Mouse (Mus musculus) spleen, adult 2 months (tissue): Measurements from ENCODE around the gene Nav2. TPM values are rescaled to one million over a fixed set of nuclear protein-coding genes. Genes with fewer than 3 reads are reported as not detected.

Source experiments
- DNase-seq, 2 experiments: peaks; one replicate each; pipeline versions ENCODE4 v3.0.0 to v3.0.0-alpha.2; 2012 to 2021; ENCODE audit warnings: low spot score in 2 of 2, low read depth in 1 of 2
- H3K27ac ChIP-seq: fragments of 200-500 bp; 2 replicates; pipeline ENCODE4 v1.5.1; 2012; ENCODE audit warnings: low read length, inconsistent platforms; ENCODE audit not compliant: insufficient read depth
- H3K27me3 ChIP-seq: fragments of 200-500 bp; 2 replicates; pipeline ENCODE4 v1.6.1; 2012; ENCODE audit warnings: mild to moderate bottlenecking, moderate library complexity, low read length, inconsistent platforms; ENCODE audit not compliant: control insufficient read depth, insufficient read depth
- H3K36me3 ChIP-seq: fragments of 200-500 bp; 2 replicates; pipeline ENCODE4 v1.6.1; 2012; ENCODE audit warnings: mild to moderate bottlenecking, low read length, inconsistent platforms; ENCODE audit not compliant: control insufficient read depth, insufficient read depth
- H3K4me1 ChIP-seq: fragments of 200-500 bp; 2 replicates; pipeline ENCODE4 v1.6.1; 2011; ENCODE audit warnings: inconsistent platforms; ENCODE audit not compliant: control insufficient read depth, insufficient read depth, insufficient read length
- H3K4me3 ChIP-seq: fragments of 200-500 bp; 2 replicates; pipeline ENCODE4 v1.5.1; 2011; ENCODE audit warnings: mild to moderate bottlenecking, inconsistent platforms; ENCODE audit not compliant: insufficient read depth, insufficient read length; ENCODE audit errors: extremely low read depth
- CTCF ChIP-seq: fragments of 200-500 bp; IDR thresholded peaks from 2 replicates; pipeline ENCODE4 v1.5.1; 2011; ENCODE audit warnings: mild to moderate bottlenecking, inconsistent platforms; ENCODE audit not compliant: insufficient read depth, insufficient read length, insufficient replicate concordance; ENCODE audit errors: extremely low read depth
- POLR2A ChIP-seq: fragments of 200-500 bp; IDR thresholded peaks from 2 replicates; pipeline ENCODE4 v1.6.1; 2011; ENCODE audit warnings: low read depth, low read length, inconsistent platforms
- WGBS: fragments of 180-500 bp; shearing (Covaris S2); methylation state at CpG from one replicate; pipeline ENCODE4 v1.1.7; 2018; 5-methylcytosine and 5-hydroxymethylcytosine counted together
- polyA plus RNA-seq: library from polyadenylated mRNA; depleted of rRNA; stranded (reverse); fragments of >200 nt; gene quantifications from 2 replicates; pipeline ENCODE4 v1.2.3, GENCODE M21; 2012

Nav2 gene
- polyA plus RNA-seq, 1 experiment: 3.5 TPM

DNA sequence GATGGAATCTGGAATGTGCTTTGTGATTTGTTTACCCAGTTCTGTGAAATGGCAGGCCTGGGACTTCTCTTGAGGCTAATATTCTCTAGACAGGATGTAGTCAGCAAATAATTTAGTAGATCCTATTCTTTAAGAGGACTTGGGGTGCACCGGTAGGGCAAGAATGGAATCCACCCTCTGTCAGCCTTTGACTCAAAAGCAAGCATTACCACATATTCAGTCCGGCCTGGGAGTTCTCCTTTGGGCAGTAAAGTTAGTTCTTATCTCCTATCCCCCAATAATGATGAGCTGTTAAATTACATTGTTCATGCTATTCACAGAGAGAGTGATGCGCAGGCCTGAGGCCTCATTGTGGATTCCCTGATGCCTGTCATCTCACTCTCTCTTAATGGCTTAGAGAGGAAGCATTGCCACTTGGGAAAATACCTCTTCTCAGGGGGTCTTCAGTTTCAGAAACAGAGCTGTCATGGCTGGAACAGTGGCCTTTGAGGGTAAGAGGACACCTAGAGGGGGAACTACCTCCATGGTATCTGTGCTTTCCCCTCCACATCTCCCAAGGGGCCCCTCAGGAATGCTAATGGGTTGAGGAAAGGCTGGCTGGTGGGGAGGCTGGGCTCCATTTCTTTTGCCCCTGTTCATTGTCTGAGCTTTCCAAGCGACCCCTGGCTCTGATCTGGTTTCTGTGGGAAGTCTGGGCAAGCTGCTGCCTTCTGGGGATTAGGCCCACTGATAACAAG is 133.0 kb downstream of the Nav2 start:
- no peak overlapping the region for H3K27ac ChIP-seq
- DNase-seq: no peak
- WGBS: 73% methylated on average over 4 of the region's 4 CpGs

GRCm38 (mm10) chr7:49045499-49046346 is 137.2 kb downstream of the Nav2 start:
- no peak overlapping the region for H3K27ac ChIP-seq
- TF ChIP-seq POLR2A: no peak
- no peak for TF ChIP-seq CTCF
- no peaks in the 10 kb centered on the region for H3K4me1 ChIP-seq
- no peak for DNase-seq
- no peaks in the 10 kb centered on the region for H3K36me3 ChIP-seq
- H3K4me3 ChIP-seq: no peak overlapping the region
- no peaks in the 10 kb centered on the region for H3K27me3 ChIP-seq
- WGBS: 76% methylated on average over 6 of the region's 6 CpGs

More for the DNA sequence above, 133.0 kb downstream of the Nav2 start:
- Histone ChIP-seq H3K27me3 (no peaks in the 10 kb centered on the region), H3K36me3 (no peaks in the 10 kb centered on the region), H3K4me1 (no peaks in the 10 kb centered on the region), H3K4me3 (no peak overlapping the region)
- TF ChIP-seq CTCF (no peak), POLR2A (no peak)

DNA sequence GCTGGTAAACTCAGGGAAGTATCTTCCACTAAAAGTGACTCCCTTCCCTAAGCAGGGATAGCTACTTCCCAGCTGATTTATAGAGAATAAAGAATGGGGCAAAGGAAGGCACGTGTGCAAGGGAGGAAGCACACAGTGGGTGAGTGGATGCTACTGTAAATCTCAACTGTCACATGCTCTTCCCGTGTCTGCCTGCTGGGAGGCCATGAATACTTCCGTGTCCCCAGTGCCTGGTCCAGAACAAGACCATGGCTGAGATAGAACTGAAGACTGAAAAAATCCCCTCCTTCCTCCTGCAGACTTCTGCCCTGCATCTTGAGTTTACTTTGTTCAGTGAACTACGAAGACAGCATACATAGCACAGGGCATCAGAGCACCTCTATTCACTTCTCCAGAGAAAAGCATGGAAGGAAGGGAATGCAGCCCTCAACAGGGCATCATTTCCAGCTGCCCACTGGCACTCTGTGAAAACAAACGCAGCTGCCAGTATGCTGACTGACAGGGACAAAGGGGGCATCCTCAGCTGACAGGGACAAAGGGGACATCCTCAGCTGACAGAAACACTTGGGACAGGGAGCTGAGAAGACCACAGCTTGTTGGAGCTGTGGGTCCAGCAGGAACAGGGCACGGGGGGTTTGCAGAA is 138.0 kb downstream of the Nav2 start:
- no peak for TF ChIP-seq CTCF
- no peak for TF ChIP-seq POLR2A
- DNase-seq: no peak
- H3K27me3 ChIP-seq: no peaks in the 10 kb centered on the region
- H3K4me1 ChIP-seq: no peaks in the 10 kb centered on the region
- H3K4me3 ChIP-seq: no peak overlapping the region
- 24% methylated on average over 6 of the region's 6 CpGs for WGBS
- H3K36me3 ChIP-seq: no peaks in the 10 kb centered on the region
- no peak overlapping the region for H3K27ac ChIP-seq

GRCm38 (mm10) chr7:49047336-49047735 is 138.8 kb downstream of the Nav2 start:
- DNase-seq: no peak
- Histone ChIP-seq H3K27ac (no peak overlapping the region), H3K27me3 (no peaks in the 10 kb centered on the region), H3K4me3 (no peak overlapping the region), H3K4me1 (no peaks in the 10 kb centered on the region), H3K36me3 (no peaks in the 10 kb centered on the region)
- TF ChIP-seq CTCF (no peak), POLR2A (no peak)
- WGBS: 20% methylated on average over 8 of the region's 8 CpGs

DNA sequence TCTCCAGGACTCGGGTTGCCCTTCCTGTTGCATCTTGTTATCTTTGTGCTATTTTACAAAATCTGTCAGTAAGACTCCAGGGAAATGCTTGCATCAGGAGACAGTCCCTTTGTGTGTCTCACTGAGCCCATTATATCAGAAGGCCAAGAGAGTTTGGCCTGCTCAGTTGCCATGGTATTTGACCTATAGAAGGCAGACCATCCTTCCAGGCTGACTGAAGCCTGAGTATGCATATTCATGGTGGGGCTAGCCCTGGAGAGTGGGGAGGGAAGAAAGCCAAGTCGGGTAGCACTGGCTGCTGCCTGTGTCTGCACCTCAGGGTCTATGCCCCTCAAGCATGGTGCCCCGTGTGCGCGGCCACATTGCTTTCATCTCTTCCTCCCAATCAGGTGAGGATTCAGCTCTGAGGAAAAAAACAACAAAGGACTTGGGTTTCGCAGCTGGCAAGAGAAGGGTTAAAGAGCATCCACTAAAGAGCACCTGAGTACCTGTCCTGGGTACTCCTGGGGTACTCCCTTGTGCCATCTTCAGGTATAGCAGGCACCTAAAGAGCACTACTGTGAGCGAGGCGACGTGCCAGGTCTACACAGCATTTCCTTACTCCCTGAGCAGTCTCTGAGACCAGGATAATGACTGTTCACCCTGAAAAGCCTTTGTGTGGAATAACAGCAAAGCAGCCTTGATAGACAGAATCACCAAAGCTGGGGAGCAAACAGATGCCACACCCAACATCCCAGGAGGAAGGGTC is 144.5 kb downstream of the Nav2 start:
- Histone ChIP-seq H3K4me1 (no peaks in the 10 kb centered on the region), H3K27ac (no peak overlapping the region)
- TF ChIP-seq CTCF (no peak), POLR2A (no peak)

GRCm38 (mm10) chr7:49055273-49055672 is 146.8 kb downstream of the Nav2 start:
- Histone ChIP-seq H3K27me3 (no peaks in the 10 kb centered on the region), H3K4me3 (no peak overlapping the region), H3K27ac (no peak overlapping the region), H3K4me1 (no peaks in the 10 kb centered on the region), H3K36me3 (no peaks in the 10 kb centered on the region)
- no peak for DNase-seq
- TF ChIP-seq CTCF (no peak), POLR2A (no peak)
- WGBS: 88% methylated on average over 10 of the region's 10 CpGs

More for the DNA sequence above, 144.5 kb downstream of the Nav2 start:
- 87% methylated on average over 9 of the region's 9 CpGs for WGBS
- H3K27me3 ChIP-seq: no peaks in the 10 kb centered on the region
- DNase-seq: no peak
- H3K36me3 ChIP-seq: no peaks in the 10 kb centered on the region
- H3K4me3 ChIP-seq: no peak overlapping the region
